Mouse (Mus musculus) small intestine, adult 2 months (tissue): Measurements from ENCODE around the gene Alkbh6.

Experiments used
- CTCF ChIP-seq: fragments of 200-500 bp; IDR thresholded peaks from 2 replicates; pipeline ENCODE4 v1.5.1; 2012; ENCODE audit warnings: low read depth, mild to moderate bottlenecking, control low read depth, inconsistent platforms, low read length, moderate library complexity, mixed read lengths; ENCODE audit not compliant: insufficient replicate concordance, insufficient read length; ENCODE audit errors: extremely low read depth
- POLR2A ChIP-seq: fragments of 200-500 bp; IDR thresholded peaks from 2 replicates; pipeline ENCODE4 v1.6.1; 2012; ENCODE audit warnings: low read depth, mild to moderate bottlenecking, control low read depth, inconsistent platforms, low read length, moderate library complexity

DNA sequence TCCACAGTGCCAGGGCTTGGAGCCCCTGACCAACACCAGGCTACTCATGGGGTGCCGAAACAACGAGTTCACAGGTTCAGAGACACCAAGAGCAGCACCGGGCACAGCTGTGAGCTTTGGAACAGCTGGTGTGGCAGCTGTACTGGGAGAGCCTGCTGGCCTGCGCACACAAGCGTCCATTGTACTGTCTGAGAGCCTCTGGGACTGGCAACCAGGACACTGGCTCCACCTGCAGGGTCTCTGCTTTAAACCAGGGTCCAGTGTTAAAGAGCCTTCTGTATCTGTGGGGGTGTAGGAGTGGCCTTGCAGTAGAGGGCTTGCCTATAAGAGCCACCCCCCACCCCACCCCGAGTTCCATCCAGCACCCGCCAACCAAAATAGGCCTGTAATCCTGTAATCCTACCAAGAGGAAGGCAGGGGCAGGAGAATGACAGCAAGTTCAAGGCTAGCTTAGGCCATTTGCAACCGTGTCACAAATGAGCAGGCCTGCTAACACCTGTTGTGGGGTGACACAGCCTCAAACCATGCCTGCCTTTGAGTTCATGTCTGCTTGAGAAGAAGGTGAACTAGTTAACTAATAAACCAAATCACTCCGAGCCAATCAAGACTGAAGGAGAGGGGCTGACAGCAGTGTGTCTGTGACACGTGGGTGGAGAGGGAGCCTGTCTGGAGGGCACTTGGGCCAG, 18.7 kb upstream of the Alkbh6 start:
- TF ChIP-seq POLR2A, result no peak
- TF ChIP-seq CTCF, result no peak
